Mouse (Mus musculus): ENCODE measurements around the gene Scube2. TPM values are rescaled to one million over a fixed set of nuclear protein-coding genes. Genes with fewer than 3 reads are reported as not detected.

Gene Scube2
- total and polyA plus RNA-seq, 3 experiments = 14.1 to 22.1 (median 21.0) TPM

GRCm38 (mm10) chr7:109890256-109890655 lies 24.8 kb upstream of the Scube2 start:
- H3K4me3 ChIP-seq = no peak overlapping the region
- intact Hi-C loops (cut with DNase I) = no loop called here
- H3K9ac ChIP-seq (ENCODE audit: low read depth, low read length) = no peak overlapping the region
- H3K36me3 ChIP-seq (ENCODE audit: control insufficient read depth, insufficient read depth, low read length) = no peaks in the 10 kb centered on the region
- H3K27ac ChIP-seq = no peak overlapping the region
- no peaks in the 10 kb centered on the region for H3K4me1 ChIP-seq (ENCODE audit: control insufficient read depth, insufficient read depth, low read length)
- H3K79me2 ChIP-seq (replicated peaks; ENCODE audit: control insufficient read depth, insufficient read depth, low read length) = no peaks in the 10 kb centered on the region
- no peaks in the 10 kb centered on the region for H3K27me3 ChIP-seq (ENCODE audit: control insufficient read depth, insufficient read depth, low read length)
- no peak for DNase-seq
- TF ChIP-seq POLR2A (IDR thresholded peaks at IDR 0.05; ENCODE audit: insufficient read depth, low read depth, low read length) (no peak), CTCF (IDR thresholded peaks at IDR 0.05) (no peak)
- WGBS = 95% methylated on average over 2 of the region's 2 CpGs

- Histone ChIP-seq H3K4me1 (ENCODE audit: control insufficient read depth, insufficient read depth, low read length) (no peaks in the 10 kb centered on the region), H3K36me3 (ENCODE audit: control insufficient read depth, insufficient read depth, low read length) (no peaks in the 10 kb centered on the region), H3K27me3 (ENCODE audit: control insufficient read depth, insufficient read depth, low read length) (no peaks in the 10 kb centered on the region), H3K27ac (no peak overlapping the region), H3K4me3 (no peak overlapping the region), H3K79me2 (replicated peaks; ENCODE audit: control insufficient read depth, insufficient read depth, low read length) (no peaks in the 10 kb centered on the region), H3K9ac (ENCODE audit: low read depth, low read length) (no peak overlapping the region)
- intact Hi-C loops (cut with DNase I) = no loop called here
- no peak for TF ChIP-seq EP300 (IDR thresholded peaks at IDR 0.05; ENCODE audit: insufficient read depth, low read depth, low read length)
- 0 out of 2 replicates have a peak, but pooled peaks have one; percentile 3 for TF ChIP-seq CTCF (IDR thresholded peaks at IDR 0.05)
- 51% methylated on average over 5 of the region's 5 CpGs for WGBS
- DNase-seq = no peak
These were observed 23.8 kb upstream of the Scube2 start for GRCm38 (mm10) chr7:109889300-109889699.

- H3K27ac ChIP-seq = no peak overlapping the region
- no peak for DNase-seq
- no peak for TF ChIP-seq EP300 (IDR thresholded peaks at IDR 0.05; ENCODE audit: insufficient read depth, low read depth, low read length)
- TF ChIP-seq CTCF (IDR thresholded peaks at IDR 0.05) = peak; percentile 41
- no peak for TF ChIP-seq POLR2A (IDR thresholded peaks at IDR 0.05; ENCODE audit: insufficient read depth, low read depth, low read length)
- intact Hi-C loops (cut with DNase I) = no loop called here
- WGBS = 89% methylated on average over 1 of the region's 1 CpGs
- H3K79me2 ChIP-seq (replicated peaks; ENCODE audit: control insufficient read depth, insufficient read depth, low read length) = no peaks in the 10 kb centered on the region
- H3K9ac ChIP-seq (ENCODE audit: low read depth, low read length) = no peak overlapping the region
- H3K27me3 ChIP-seq (ENCODE audit: control insufficient read depth, insufficient read depth, low read length) = no peaks in the 10 kb centered on the region
- no peak overlapping the region for H3K4me3 ChIP-seq
- H3K36me3 ChIP-seq (ENCODE audit: control insufficient read depth, insufficient read depth, low read length) = no peaks in the 10 kb centered on the region
- no peaks in the 10 kb centered on the region for H3K4me1 ChIP-seq (ENCODE audit: control insufficient read depth, insufficient read depth, low read length)
These were observed 20.8 kb upstream of the Scube2 start for GRCm38 (mm10) chr7:109886249-109886648.

- WGBS = 64% methylated on average over 2 of the region's 2 CpGs
- Histone ChIP-seq H3K4me3 (no peak overlapping the region), H3K9ac (ENCODE audit: low read depth, low read length) (no peak overlapping the region), H3K79me2 (replicated peaks; ENCODE audit: control insufficient read depth, insufficient read depth, low read length) (no peaks in the 10 kb centered on the region), H3K27ac (no peak overlapping the region), H3K36me3 (ENCODE audit: control insufficient read depth, insufficient read depth, low read length) (no peaks in the 10 kb centered on the region), H3K27me3 (ENCODE audit: control insufficient read depth, insufficient read depth, low read length) (no peaks in the 10 kb centered on the region), H3K4me1 (ENCODE audit: control insufficient read depth, insufficient read depth, low read length) (peaks cover 5% of the 10 kb centered on the region)
- intact Hi-C loops (cut with DNase I) = no loop called here
- no peak for TF ChIP-seq EP300 (IDR thresholded peaks at IDR 0.05; ENCODE audit: insufficient read depth, low read depth, low read length)
- TF ChIP-seq POLR2A (IDR thresholded peaks at IDR 0.05; ENCODE audit: insufficient read depth, low read depth, low read length) = no peak
- TF ChIP-seq CTCF (IDR thresholded peaks at IDR 0.05) = no peak
- DNase-seq = no peak
These were observed 17.1 kb upstream of the Scube2 start for GRCm38 (mm10) chr7:109882574-109882973.

GRCm38 (mm10) chr7:109881561-109882099 lies 16.2 kb upstream of the Scube2 start:
- no peak for DNase-seq
- Histone ChIP-seq H3K27ac (no peak overlapping the region), H3K27me3 (ENCODE audit: control insufficient read depth, insufficient read depth, low read length) (no peaks in the 10 kb centered on the region), H3K4me1 (ENCODE audit: control insufficient read depth, insufficient read depth, low read length) (peaks cover 5% of the 10 kb centered on the region), H3K36me3 (ENCODE audit: control insufficient read depth, insufficient read depth, low read length) (no peaks in the 10 kb centered on the region), H3K9ac (ENCODE audit: low read depth, low read length) (no peak overlapping the region), H3K4me3 (no peak overlapping the region), H3K79me2 (replicated peaks; ENCODE audit: control insufficient read depth, insufficient read depth, low read length) (no peaks in the 10 kb centered on the region)
- TF ChIP-seq EP300 (IDR thresholded peaks at IDR 0.05; ENCODE audit: insufficient read depth, low read depth, low read length) (no peak), CTCF (IDR thresholded peaks at IDR 0.05) (no peak), POLR2A (IDR thresholded peaks at IDR 0.05; ENCODE audit: insufficient read depth, low read depth, low read length) (no peak)
- intact Hi-C loops (cut with DNase I) = no loop called here
- 62% methylated on average over 2 of the region's 2 CpGs for WGBS

- intact Hi-C loops (cut with DNase I) = no loop called here
- 0 out of 2 replicates have a peak overlapping the region, but pooled peaks have one; percentile 43 for H3K9ac ChIP-seq (ENCODE audit: low read depth, low read length)
- H3K4me1 ChIP-seq (ENCODE audit: control insufficient read depth, insufficient read depth, low read length) = peaks cover 5% of the 10 kb centered on the region
- H3K36me3 ChIP-seq (ENCODE audit: control insufficient read depth, insufficient read depth, low read length) = no peaks in the 10 kb centered on the region
- 16% methylated on average over 12 of the region's 12 CpGs for WGBS
- H3K4me3 ChIP-seq = no peak overlapping the region
- H3K27ac ChIP-seq = no peak overlapping the region
- TF ChIP-seq POLR2A (IDR thresholded peaks at IDR 0.05; ENCODE audit: insufficient read depth, low read depth, low read length) = no peak
- no peak for TF ChIP-seq EP300 (IDR thresholded peaks at IDR 0.05; ENCODE audit: insufficient read depth, low read depth, low read length)
- TF ChIP-seq CTCF (IDR thresholded peaks at IDR 0.05) = no peak
- H3K79me2 ChIP-seq (replicated peaks; ENCODE audit: control insufficient read depth, insufficient read depth, low read length) = no peaks in the 10 kb centered on the region
- DNase-seq = no peak
- no peaks in the 10 kb centered on the region for H3K27me3 ChIP-seq (ENCODE audit: control insufficient read depth, insufficient read depth, low read length)
These were observed 13.7 kb upstream of the Scube2 start for GRCm38 (mm10) chr7:109879158-109879557.

Data from heart, adult 2 months (tissue).